Mouse (Mus musculus): Measurements from ENCODE around the gene Dock2. TPM values are rescaled to one million over a fixed set of nuclear protein-coding genes. Genes with fewer than 3 reads are reported as not detected.
"Not testable (repeated sequence)": the region's sequence is repeated elsewhere in the genome, so short reads cannot be mapped to it uniquely, and the experiment has no call there.

Dock2 gene
- polyA plus RNA-seq, 1 experiment: 0.51 TPM

DNA sequence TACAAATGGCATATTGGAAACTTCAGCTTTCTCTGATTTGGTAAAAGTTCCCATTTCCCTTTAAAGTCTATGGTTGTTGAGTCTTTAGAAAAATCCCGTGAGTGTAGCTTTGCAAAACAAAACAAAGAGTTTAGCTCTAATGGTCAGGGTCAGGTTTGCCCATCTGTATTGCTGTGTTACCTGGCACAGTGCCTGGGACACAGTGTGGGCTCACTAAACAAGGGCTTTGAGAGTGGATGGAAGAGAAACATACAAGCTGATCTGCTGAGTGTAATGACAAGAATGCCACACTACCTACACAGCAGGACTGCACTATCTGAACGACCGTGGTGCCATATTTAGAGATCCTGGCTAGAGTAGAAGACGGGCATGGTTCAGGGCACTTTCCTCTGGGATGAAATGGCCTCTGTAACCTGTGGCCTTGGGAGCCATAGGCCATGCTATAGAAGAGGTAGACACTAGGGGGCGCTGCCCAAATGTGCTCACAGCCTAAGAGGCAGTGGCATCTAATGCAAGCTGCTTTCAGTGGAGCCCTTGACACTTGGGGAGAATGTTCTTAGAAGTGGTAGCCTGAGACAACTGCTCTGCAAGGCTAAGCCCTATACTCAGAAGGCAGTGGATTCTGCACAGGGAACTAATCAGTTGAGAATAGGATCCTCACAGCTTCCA is 547.5 kb downstream of the Dock2 start:
- peak; percentile 66; the same call in 1 of the 2 replicates for TF ChIP-seq CTCF (IDR thresholded peaks at IDR 0.05; ENCODE audit: borderline replicate concordance, extremely low read depth, insufficient read depth, insufficient read length)
- no peak for TF ChIP-seq POLR2A (IDR thresholded peaks at IDR 0.05; ENCODE audit: borderline replicate concordance, extremely low read depth, insufficient read depth, insufficient read length, poor library complexity, severe bottlenecking)
- peak; percentile 56 for DNase-seq (ENCODE audit: low read depth)

- peak; percentile 75 for DNase-seq (ENCODE audit: low read depth)
- TF ChIP-seq POLR2A (IDR thresholded peaks at IDR 0.05; ENCODE audit: borderline replicate concordance, extremely low read depth, insufficient read depth, insufficient read length, poor library complexity, severe bottlenecking): no peak
- TF ChIP-seq CTCF (IDR thresholded peaks at IDR 0.05; ENCODE audit: borderline replicate concordance, extremely low read depth, insufficient read depth, insufficient read length): peak; percentile 81
Measured at GRCm38 (mm10) chr11:34228758-34229364, 554.8 kb downstream of the Dock2 start.

DNA sequence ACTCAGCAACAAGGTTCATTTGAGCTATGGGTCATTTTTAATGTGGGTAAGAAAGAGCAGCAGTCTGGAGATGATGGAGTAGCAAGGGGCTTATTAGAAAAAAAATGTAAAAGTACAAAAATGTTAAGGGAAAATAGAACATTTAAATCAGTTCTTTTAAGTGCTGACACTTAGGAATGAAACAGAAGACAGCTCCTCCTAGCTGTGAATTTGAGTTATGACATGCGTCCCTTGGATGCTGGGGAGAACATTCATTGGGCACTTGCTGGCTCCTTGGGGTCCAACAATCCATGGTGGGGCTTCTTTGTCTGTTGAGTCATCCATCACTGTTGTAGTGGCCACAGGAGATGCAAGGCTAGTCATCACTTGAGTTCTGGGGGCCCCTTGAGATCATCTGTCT is 556.5 kb downstream of the Dock2 start:
- TF ChIP-seq CTCF (IDR thresholded peaks at IDR 0.05; ENCODE audit: borderline replicate concordance, extremely low read depth, insufficient read depth, insufficient read length): peak; percentile 41; the same call in 1 of the 2 replicates
- no peak for TF ChIP-seq POLR2A (IDR thresholded peaks at IDR 0.05; ENCODE audit: borderline replicate concordance, extremely low read depth, insufficient read depth, insufficient read length, poor library complexity, severe bottlenecking)
- DNase-seq (ENCODE audit: low read depth): no peak

DNA sequence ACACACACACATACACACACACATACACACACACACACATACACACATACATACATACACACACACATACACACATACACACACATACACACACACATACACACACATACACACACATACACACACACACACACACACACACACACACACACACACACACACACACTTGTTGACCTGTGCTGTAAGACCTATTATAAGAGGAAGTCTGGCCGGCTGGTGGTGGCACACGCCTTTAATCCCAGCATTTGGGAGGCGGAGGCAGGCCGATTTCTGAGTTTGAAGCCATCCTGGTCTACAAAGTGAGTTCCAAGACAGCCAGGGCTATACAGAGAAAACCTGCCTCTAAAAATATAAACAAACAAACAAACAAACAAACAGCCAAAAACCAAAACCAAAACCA is 563.1 kb downstream of the Dock2 start:
- DNase-seq (ENCODE audit: low read depth): not testable (repeated sequence)

- TF ChIP-seq POLR2A (IDR thresholded peaks at IDR 0.05; ENCODE audit: borderline replicate concordance, extremely low read depth, insufficient read depth, insufficient read length, poor library complexity, severe bottlenecking): no peak
- peak; percentile 46; the same call in 1 of the 2 replicates for TF ChIP-seq CTCF (IDR thresholded peaks at IDR 0.05; ENCODE audit: borderline replicate concordance, extremely low read depth, insufficient read depth, insufficient read length)
Measured at GRCm38 (mm10) chr11:34212853-34213252, 570.8 kb downstream of the Dock2 start.

GRCm38 (mm10) chr11:34207989-34208388 is 575.7 kb downstream of the Dock2 start, which contains the start of gene Foxi1:
Gene Foxi1, minus strand, starts transcription at chr11:34208089.
- no peak for DNase-seq (ENCODE audit: low read depth)

More at GRCm38 (mm10) chr11:34212853-34213252, 570.8 kb downstream of the Dock2 start:
- DNase-seq (ENCODE audit: low read depth): peak; percentile 78

GRCm38 (mm10) chr11:34202769-34203168 is 580.9 kb downstream of the Dock2 start:
- no peak for DNase-seq (ENCODE audit: low read depth)
- TF ChIP-seq CTCF (IDR thresholded peaks at IDR 0.05; ENCODE audit: borderline replicate concordance, extremely low read depth, insufficient read depth, insufficient read length) (no peak), POLR2A (IDR thresholded peaks at IDR 0.05; ENCODE audit: borderline replicate concordance, extremely low read depth, insufficient read depth, insufficient read length, poor library complexity, severe bottlenecking) (no peak)

More at GRCm38 (mm10) chr11:34207989-34208388, 575.7 kb downstream of the Dock2 start, which contains the start of gene Foxi1:
- TF ChIP-seq CTCF (IDR thresholded peaks at IDR 0.05; ENCODE audit: borderline replicate concordance, extremely low read depth, insufficient read depth, insufficient read length): no peak
- no peak for TF ChIP-seq POLR2A (IDR thresholded peaks at IDR 0.05; ENCODE audit: borderline replicate concordance, extremely low read depth, insufficient read depth, insufficient read length, poor library complexity, severe bottlenecking)

DNA sequence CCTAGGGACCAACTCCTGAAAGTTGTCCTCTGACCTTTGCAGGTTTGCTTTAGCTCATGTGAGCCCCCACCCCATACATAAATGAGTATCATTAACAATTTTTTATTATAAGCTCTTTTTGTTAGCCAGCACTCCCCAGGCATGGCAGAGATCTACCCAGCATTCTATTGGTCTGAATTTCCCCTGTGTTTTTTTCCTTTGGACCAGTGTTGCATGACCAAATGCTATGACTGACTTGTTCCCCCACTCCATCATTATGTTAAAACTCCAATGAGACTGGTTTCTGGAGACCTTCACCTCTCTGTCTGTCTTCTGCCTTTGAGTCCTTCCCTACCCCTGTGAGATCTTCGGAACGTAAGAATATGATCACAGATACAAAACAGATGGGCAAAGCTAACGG is 588.5 kb downstream of the Dock2 start:
- DNase-seq (ENCODE audit: low read depth): no peak
- no peak for TF ChIP-seq POLR2A (IDR thresholded peaks at IDR 0.05; ENCODE audit: borderline replicate concordance, extremely low read depth, insufficient read depth, insufficient read length, poor library complexity, severe bottlenecking)
- TF ChIP-seq CTCF (IDR thresholded peaks at IDR 0.05; ENCODE audit: borderline replicate concordance, extremely low read depth, insufficient read depth, insufficient read length): no peak

- peak; percentile 4 for DNase-seq (ENCODE audit: low read depth)
- TF ChIP-seq CTCF (IDR thresholded peaks at IDR 0.05; ENCODE audit: borderline replicate concordance, extremely low read depth, insufficient read depth, insufficient read length) (no peak), POLR2A (IDR thresholded peaks at IDR 0.05; ENCODE audit: borderline replicate concordance, extremely low read depth, insufficient read depth, insufficient read length, poor library complexity, severe bottlenecking) (no peak)
Measured at GRCm38 (mm10) chr11:34194158-34194941, 589.3 kb downstream of the Dock2 start.

GRCm38 (mm10) chr11:34193658-34194057 is 590.0 kb downstream of the Dock2 start:
- DNase-seq (ENCODE audit: low read depth): no peak
- no peak for TF ChIP-seq POLR2A (IDR thresholded peaks at IDR 0.05; ENCODE audit: borderline replicate concordance, extremely low read depth, insufficient read depth, insufficient read length, poor library complexity, severe bottlenecking)
- no peak for TF ChIP-seq CTCF (IDR thresholded peaks at IDR 0.05; ENCODE audit: borderline replicate concordance, extremely low read depth, insufficient read depth, insufficient read length)

GRCm38 (mm10) chr11:34184266-34184665 is 599.4 kb downstream of the Dock2 start:
- TF ChIP-seq POLR2A (IDR thresholded peaks at IDR 0.05; ENCODE audit: borderline replicate concordance, extremely low read depth, insufficient read depth, insufficient read length, poor library complexity, severe bottlenecking): no peak
- TF ChIP-seq CTCF (IDR thresholded peaks at IDR 0.05; ENCODE audit: borderline replicate concordance, extremely low read depth, insufficient read depth, insufficient read length): no peak
- DNase-seq (ENCODE audit: low read depth): no peak
